Comparison of ENCODE assay signal across 12 mouse cellular contexts in the genomic region with DNA sequence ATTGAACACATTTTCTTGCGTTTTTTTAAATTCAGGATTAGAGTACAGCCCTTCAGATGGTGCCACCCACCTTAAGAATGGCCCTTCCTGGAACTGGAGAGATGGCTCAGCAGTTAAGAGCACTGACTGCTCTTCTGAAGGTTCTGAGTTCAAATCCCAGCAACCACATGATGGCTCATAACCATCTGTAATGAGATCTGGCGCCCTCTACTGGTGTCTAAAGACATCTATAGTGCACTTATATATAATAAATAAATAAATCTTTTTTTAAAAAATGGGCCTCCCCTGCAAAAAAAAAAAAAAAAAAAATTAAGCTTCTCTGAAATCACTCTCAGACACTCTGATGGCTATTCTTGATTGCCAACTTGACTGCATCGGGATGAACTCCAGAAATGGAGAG. TPM values are rescaled to one million over a fixed set of nuclear protein-coding genes. Genes with fewer than 3 reads are reported as not detected.
A peak's percentile ranks its signal among the peaks of the same experiment; 100 is the strongest.
DNase-seq lines count a peak whose midpoint lies in the region; ATAC-seq and TF ChIP-seq lines count a peak whose summit lies in the region.
"Had no signal": no experiment of that assay in that cellular context is flagged by ENCODE, and none has a peak within 500 bp of the region (broad histone marks: within the 10 kb centered on the region; RNA-seq: fewer than 3 reads in every experiment).

No protein-coding gene starts in this region.

- DNase-seq in hindbrain, postnatal 0 days (ENCODE audit: low spot score), result peak; percentile 35
- no peak for DNase-seq in hindbrain, embryonic 14.5 days (ENCODE audit: low spot score)
- DNase-seq in midbrain, postnatal 0 days (ENCODE audit: low spot score), result peak; percentile 19
- peak; percentile 23 for DNase-seq in ZHBTc4 (ENCODE audit: low read depth, low spot score)
- DNase-seq in splenic B cell, adult 2 months (ENCODE audit: low read depth, low spot score), result peak; percentile 64
- no peak for DNase-seq in frontal cortex, postnatal 14 days (ENCODE audit: low spot score in 2 of 2)
- no peak for DNase-seq in ovary, postnatal 14 days (ENCODE audit: low spot score)
- DNase-seq: gastrocnemius, postnatal 14 days; liver, embryonic 13.5 days had no signal

- no peaks in the 10 kb centered on the region for H3K27me3 ChIP-seq in hindbrain, postnatal 0 days (ENCODE audit: insufficient read depth, low read length)
- no peaks in the 10 kb centered on the region for H3K27me3 ChIP-seq in hindbrain, embryonic 14.5 days (ENCODE audit: control insufficient read depth, insufficient read depth, low read length)
- H3K27me3 ChIP-seq in midbrain, postnatal 0 days (ENCODE audit: insufficient read depth, low read length), result no peaks in the 10 kb centered on the region
- no peaks in the 10 kb centered on the region; the same call in 1 of the 2 replicates for H3K27me3 ChIP-seq in midbrain, embryonic 16.5 days (ENCODE audit: control insufficient read depth, insufficient read depth, low read depth, low read length)
- H3K27me3 ChIP-seq in splenic B cell, adult 2 months (ENCODE audit: control insufficient read depth, insufficient read depth, low read length, poor library complexity, severe bottlenecking), result no peaks in the 10 kb centered on the region

- no peak overlapping the region for H3K4me3 ChIP-seq in hindbrain, postnatal 0 days (ENCODE audit: low read length)
- H3K4me3 ChIP-seq in hindbrain, embryonic 14.5 days (replicated peaks; ENCODE audit: low read length), result no peak overlapping the region
- no peak overlapping the region for H3K4me3 ChIP-seq in midbrain, postnatal 0 days (ENCODE audit: low read depth, low read length)
- no peak overlapping the region for H3K4me3 ChIP-seq in midbrain, embryonic 16.5 days (ENCODE audit: low read depth, low read length)
- H3K4me3 ChIP-seq: liver, embryonic 13.5 days had no signal

- 0 out of 2 replicates have a peak, but pooled peaks have one; percentile 3 for TF ChIP-seq CTCF in hindbrain, postnatal 0 days (IDR thresholded peaks at IDR 0.05; ENCODE audit: low read depth)
- TF ChIP-seq CTCF in midbrain, postnatal 0 days (IDR thresholded peaks at IDR 0.05), result peak; percentile 21; the same call in 1 of the 2 replicates

- H3K9me3 ChIP-seq in hindbrain, postnatal 0 days (ENCODE audit: low read length), result no peaks in the 10 kb centered on the region
- no peaks in the 10 kb centered on the region for H3K9me3 ChIP-seq in hindbrain, embryonic 14.5 days (ENCODE audit: control insufficient read depth, low read length)
- no peaks in the 10 kb centered on the region for H3K9me3 ChIP-seq in midbrain, postnatal 0 days (ENCODE audit: low read length)
- no peaks in the 10 kb centered on the region for H3K9me3 ChIP-seq in midbrain, embryonic 16.5 days (replicated peaks; ENCODE audit: control insufficient read depth, low read length, poor library complexity, severe bottlenecking)
- H3K9me3 ChIP-seq: liver, embryonic 13.5 days had no signal

- no peaks in the 10 kb centered on the region for H3K36me3 ChIP-seq in hindbrain, postnatal 0 days (ENCODE audit: insufficient read depth, low read length)
- H3K36me3 ChIP-seq in hindbrain, embryonic 14.5 days (replicated peaks; ENCODE audit: control insufficient read depth, insufficient read depth), result no peaks in the 10 kb centered on the region
- no peaks in the 10 kb centered on the region for H3K36me3 ChIP-seq in midbrain, postnatal 0 days (ENCODE audit: insufficient read depth, low read length)
- no peaks in the 10 kb centered on the region for H3K36me3 ChIP-seq in midbrain, embryonic 16.5 days (ENCODE audit: control insufficient read depth, insufficient read depth, low read length)
- H3K36me3 ChIP-seq in splenic B cell, adult 2 months (ENCODE audit: control insufficient read depth, insufficient read depth, low read length, poor library complexity, severe bottlenecking), result no peaks in the 10 kb centered on the region
- H3K36me3 ChIP-seq: liver, embryonic 13.5 days had no signal

- 59% methylated on average over 3 of the region's 3 CpGs for WGBS in hindbrain, postnatal 0 days
- whole genome bisulfite sequencing in hindbrain, embryonic 14.5 days, result 62% methylated on average over 3 of the region's 3 CpGs
- 63% methylated on average over 3 of the region's 3 CpGs for WGBS in midbrain, postnatal 0 days
- 67% methylated on average over 3 of the region's 3 CpGs for WGBS in midbrain, embryonic 16.5 days

- no peak for ATAC-seq in hindbrain, postnatal 0 days
- no peak for ATAC-seq in hindbrain, embryonic 14.5 days (ENCODE audit: low FRiP score)
- ATAC-seq in midbrain, postnatal 0 days (ENCODE audit: low FRiP score), result no peak
- no peak for ATAC-seq in midbrain, embryonic 16.5 days

- no peak overlapping the region for H3K4me2 ChIP-seq in hindbrain, postnatal 0 days (ENCODE audit: low read depth, low read length)
- no peak overlapping the region for H3K4me2 ChIP-seq in hindbrain, embryonic 14.5 days (replicated peaks)
- no peak overlapping the region for H3K4me2 ChIP-seq in midbrain, postnatal 0 days (ENCODE audit: low read depth, low read length, poor library complexity, severe bottlenecking)
- no peak overlapping the region for H3K4me2 ChIP-seq in midbrain, embryonic 16.5 days (ENCODE audit: low read length)
- H3K4me2 ChIP-seq: liver, embryonic 13.5 days had no signal

- no peak overlapping the region for H3K27ac ChIP-seq in hindbrain, postnatal 0 days
- no peak overlapping the region for H3K27ac ChIP-seq in hindbrain, embryonic 14.5 days
- no peak overlapping the region for H3K27ac ChIP-seq in midbrain, postnatal 0 days (ENCODE audit: low read depth, low read length)
- no peak overlapping the region for H3K27ac ChIP-seq in midbrain, embryonic 16.5 days (ENCODE audit: low read length)
- H3K27ac ChIP-seq: liver, embryonic 13.5 days had no signal

- no peak overlapping the region for H3K9ac ChIP-seq in hindbrain, postnatal 0 days (replicated peaks; ENCODE audit: low read length)
- H3K9ac ChIP-seq in hindbrain, embryonic 14.5 days, result no peak overlapping the region
- H3K9ac ChIP-seq in midbrain, postnatal 0 days (replicated peaks; ENCODE audit: low read length, poor library complexity, severe bottlenecking), result no peak overlapping the region
- no peak overlapping the region for H3K9ac ChIP-seq in midbrain, embryonic 16.5 days (ENCODE audit: low read depth, low read length)
- H3K9ac ChIP-seq: liver, embryonic 13.5 days had no signal

- no peaks in the 10 kb centered on the region for H3K4me1 ChIP-seq in hindbrain, postnatal 0 days (ENCODE audit: insufficient read depth, low read length)
- H3K4me1 ChIP-seq in hindbrain, embryonic 14.5 days (replicated peaks; ENCODE audit: control insufficient read depth, insufficient read depth, low read length), result no peaks in the 10 kb centered on the region
- H3K4me1 ChIP-seq in midbrain, postnatal 0 days (ENCODE audit: insufficient read depth, low read length), result no peaks in the 10 kb centered on the region
- no peaks in the 10 kb centered on the region for H3K4me1 ChIP-seq in midbrain, embryonic 16.5 days (ENCODE audit: control insufficient read depth, insufficient read depth, low read length)
- H3K4me1 ChIP-seq: liver, embryonic 13.5 days had no signal

RNA-seq across cellular contexts. Expression of gene Cd209g, which starts 7.8 kb away (rescaled TPM):
- not detected in 2 replicates for total RNA-seq in hindbrain, postnatal 0 days (2014; rRNA removed)
- 0.04 and 0.19 TPM in 2 replicates for polyA plus RNA-seq in hindbrain, postnatal 0 days (2015; fragmentation: Nextera tagmentation; extraction: Ambion mirVana)
- polyA plus RNA-seq in hindbrain, embryonic 14.5 days (2014; fragmentation: Nextera tagmentation; extraction: Ambion mirVana), result not detected in 2 replicates
- total RNA-seq in midbrain, postnatal 0 days (2014; rRNA removed), result not detected in 2 replicates
- not detected in 2 replicates for polyA plus RNA-seq in midbrain, postnatal 0 days (2015; fragmentation: Nextera tagmentation; extraction: Ambion mirVana)
- not detected in 2 replicates for polyA plus RNA-seq in midbrain, embryonic 16.5 days (2015; fragmentation: Nextera tagmentation; extraction: Ambion mirVana)
- total RNA-seq: hematopoietic stem cell, adult 5-6 weeks had no signal
- polyA plus RNA-seq: liver, embryonic 13.5 days; stomach, embryonic 16.5 days had no signal

RNA-seq across cellular contexts. Expression of gene Evi5l, which starts 24.6 kb away (rescaled TPM):
- total RNA-seq in hindbrain, postnatal 0 days (2014; rRNA removed), result 221 and 229 TPM in 2 replicates
- polyA plus RNA-seq in hindbrain, postnatal 0 days (2015; fragmentation: Nextera tagmentation; extraction: Ambion mirVana), result 92.0 and 98.3 TPM in 2 replicates
- polyA plus RNA-seq in hindbrain, embryonic 14.5 days (2014; fragmentation: Nextera tagmentation; extraction: Ambion mirVana), result 88.7 and 90.3 TPM in 2 replicates
- 229 and 238 TPM in 2 replicates for total RNA-seq in midbrain, postnatal 0 days (2014; rRNA removed)
- 108 and 111 TPM in 2 replicates for polyA plus RNA-seq in midbrain, postnatal 0 days (2015; fragmentation: Nextera tagmentation; extraction: Ambion mirVana)
- 123 and 131 TPM in 2 replicates for polyA plus RNA-seq in midbrain, embryonic 16.5 days (2015; fragmentation: Nextera tagmentation; extraction: Ambion mirVana)

RNA-seq across cellular contexts. Expression of gene Cd209f, which starts 36.1 kb away (rescaled TPM):
- 0.40 TPM in 1 of 2 replicates, not detected in the other for total RNA-seq in hindbrain, postnatal 0 days (2014; rRNA removed)
- 0.35 and 1.3 TPM in 2 replicates for polyA plus RNA-seq in hindbrain, postnatal 0 days (2015; fragmentation: Nextera tagmentation; extraction: Ambion mirVana)
- 0.20 TPM in 1 of 2 replicates, not detected in the other for polyA plus RNA-seq in hindbrain, embryonic 14.5 days (2014; fragmentation: Nextera tagmentation; extraction: Ambion mirVana)
- 0.55 TPM in 1 of 2 replicates, not detected in the other for total RNA-seq in midbrain, postnatal 0 days (2014; rRNA removed)
- polyA plus RNA-seq in midbrain, postnatal 0 days (2015; fragmentation: Nextera tagmentation; extraction: Ambion mirVana), result 0.49 and 0.90 TPM in 2 replicates
- 0.24 and 0.31 TPM in 2 replicates for polyA plus RNA-seq in midbrain, embryonic 16.5 days (2015; fragmentation: Nextera tagmentation; extraction: Ambion mirVana)
- total RNA-seq: hematopoietic stem cell, adult 5-6 weeks had no signal

Comparison
In these comparisons a context has a peak if more than half of its experiments do, and no peak if none do; other contexts are left out.
1. DNase-seq: peak in hindbrain, postnatal 0 days (single experiment), midbrain, postnatal 0 days (single experiment), ZHBTc4 (single experiment) and splenic B cell, adult 2 months (single experiment); none in hindbrain, embryonic 14.5 days (single experiment), frontal cortex, postnatal 14 days (0 of 2) and ovary, postnatal 14 days (single experiment).